Mouse (Mus musculus) hindbrain, embryonic 14.5 days (tissue): ENCODE data around the gene Clasp1. TPM values are rescaled to one million over a fixed set of nuclear protein-coding genes. Genes with fewer than 3 reads are reported as not detected.

ENCODE experiments used
- ATAC-seq: fragments of 200-750 bp; cut with Nextera tagmentation; 2 replicates; pipeline ENCODE4 v1.8.0; 2017; ENCODE audit warnings: moderate number of reproducible peaks, mild to moderate bottlenecking, moderate TSS enrichment, moderate library complexity; ENCODE audit not compliant: low FRiP score
- DNase-seq: peaks from one replicate; pipeline ENCODE4 v3.0.0-alpha.2; 2015; ENCODE audit warnings: low spot score
- H3K27ac ChIP-seq: fragments of 300-500 bp; sonication (generic); 2 replicates; pipeline ENCODE4 v1.5.1; 2014; ENCODE audit warnings: mild to moderate bottlenecking, moderate library complexity
- H3K27me3 ChIP-seq: fragments of 300-500 bp; sonication (generic); 2 replicates; pipeline ENCODE4 v1.6.1; 2014; ENCODE audit warnings: mild to moderate bottlenecking, low read length, mixed read lengths; ENCODE audit not compliant: control insufficient read depth, insufficient read depth
- H3K36me3 ChIP-seq: fragments of 300-500 bp; sonication (generic); replicated peaks from 2 replicates; pipeline ENCODE4 v1.6.1; 2014; ENCODE audit not compliant: control insufficient read depth, insufficient read depth
- H3K4me1 ChIP-seq: fragments of 300-500 bp; sonication (generic); replicated peaks from 2 replicates; pipeline ENCODE4 v1.6.1; 2014; ENCODE audit warnings: antibody characterized with exemption, low read length, mixed read lengths; ENCODE audit not compliant: control insufficient read depth, insufficient read depth
- H3K4me2 ChIP-seq: fragments of 300-500 bp; sonication (generic); replicated peaks from 2 replicates; pipeline ENCODE4 v1.6.1; 2014; ENCODE audit warnings: mild to moderate bottlenecking, moderate library complexity
- H3K4me3 ChIP-seq: fragments of 300-500 bp; sonication (generic); replicated peaks from 2 replicates; pipeline ENCODE4 v1.5.1; 2014; ENCODE audit warnings: mild to moderate bottlenecking, low read length
- H3K9ac ChIP-seq: fragments of 300-500 bp; sonication (generic); 2 replicates; pipeline ENCODE4 v1.6.1; 2014
- H3K9me3 ChIP-seq: fragments of 300-500 bp; sonication (generic); 2 replicates; pipeline ENCODE4 v1.6.1; 2016; ENCODE audit warnings: low read length; ENCODE audit not compliant: control insufficient read depth
- WGBS: fragments of 180-500 bp; shearing (Covaris S2); extraction: QIAGEN DNeasy Blood & Tissue Kit; methylation state at CpG from one replicate; pipeline ENCODE4 v1.1.7; 2014; 5-methylcytosine and 5-hydroxymethylcytosine counted together
- polyA plus RNA-seq: library from polyadenylated mRNA; unstranded; fragments of >200 nt; fragmentation: Nextera tagmentation; extraction: Ambion mirVana; gene quantifications from 2 replicates; pipeline ENCODE4 v1.2.1, GENCODE M21; 2014

Clasp1 gene
- polyA plus RNA-seq, 1 experiment from 2014 or later, result 130 TPM

GRCm38 (mm10) chr1:118559716-118560115 lies 170.9 kb downstream of the Clasp1 start:
- no peak overlapping the region for H3K27ac ChIP-seq
- H3K9ac ChIP-seq, result no peak overlapping the region
- H3K4me1 ChIP-seq, result no peaks in the 10 kb centered on the region
- ATAC-seq, result no peak
- no peaks in the 10 kb centered on the region for H3K9me3 ChIP-seq
- H3K27me3 ChIP-seq, result no peaks in the 10 kb centered on the region
- no peak overlapping the region for H3K4me3 ChIP-seq
- WGBS, result 90% methylated on average over 2 of the region's 2 CpGs
- no peak overlapping the region for H3K4me2 ChIP-seq
- H3K36me3 ChIP-seq, result peaks cover 89% of the 10 kb centered on the region
- DNase-seq, result no peak

DNA sequence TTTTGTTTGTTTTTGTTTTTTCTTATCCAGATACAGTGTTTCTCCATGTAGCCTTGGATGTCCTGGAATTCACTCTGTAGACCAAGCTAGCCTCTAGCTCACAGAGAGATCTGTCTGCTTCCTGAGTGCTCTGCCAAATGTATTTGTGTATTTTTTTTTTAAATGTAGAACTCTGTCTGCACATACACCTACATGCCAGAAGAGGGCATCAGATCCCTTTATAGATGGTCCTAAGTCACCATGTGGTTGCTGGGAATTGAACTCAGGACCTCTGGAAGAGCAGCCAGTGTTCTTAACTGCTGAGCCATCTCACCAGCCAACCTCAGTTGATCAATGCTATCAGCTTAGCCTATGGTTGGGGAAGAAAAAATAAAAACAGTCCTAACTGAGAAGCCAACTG lies 175.7 kb downstream of the Clasp1 start:
- Histone ChIP-seq H3K4me1 (no peaks in the 10 kb centered on the region), H3K27me3 (no peaks in the 10 kb centered on the region), H3K27ac (no peak overlapping the region), H3K4me2 (no peak overlapping the region), H3K36me3 (peaks cover 96% of the 10 kb centered on the region), H3K4me3 (no peak overlapping the region), H3K9ac (no peak overlapping the region), H3K9me3 (no peaks in the 10 kb centered on the region)
- no peak for ATAC-seq
- DNase-seq, result no peak

DNA sequence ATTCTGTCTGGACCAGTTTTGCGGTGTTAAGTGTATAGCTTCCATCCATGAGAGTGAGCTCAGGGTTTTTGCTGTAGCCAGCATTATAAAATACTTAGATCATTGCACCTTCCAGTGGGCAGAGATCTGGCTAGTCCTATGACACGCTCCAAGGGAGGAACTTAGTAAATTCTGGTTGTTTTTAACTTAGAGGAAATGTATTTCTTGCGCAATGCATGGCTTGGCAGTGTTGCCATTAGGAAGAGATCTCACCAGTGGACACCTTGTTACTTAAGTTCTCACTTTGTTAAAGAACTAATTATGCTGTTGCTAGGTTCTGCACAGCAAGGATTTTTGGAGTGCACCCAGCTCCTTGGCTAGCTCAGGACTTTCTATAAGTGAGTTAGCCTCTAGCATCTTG lies 178.8 kb downstream of the Clasp1 start:
- DNase-seq (no peak), ATAC-seq (no peak)
- Histone ChIP-seq H3K36me3 (peaks cover 97% of the 10 kb centered on the region), H3K9ac (no peak overlapping the region), H3K4me3 (no peak overlapping the region), H3K4me1 (no peaks in the 10 kb centered on the region), H3K4me2 (no peak overlapping the region), H3K27me3 (no peaks in the 10 kb centered on the region), H3K9me3 (no peaks in the 10 kb centered on the region), H3K27ac (no peak overlapping the region)
- 97% methylated on average over 3 of the region's 3 CpGs for WGBS

GRCm38 (mm10) chr1:118580174-118580702 lies 191.4 kb downstream of the Clasp1 start:
- no peaks in the 10 kb centered on the region for H3K9me3 ChIP-seq
- H3K27ac ChIP-seq, result no peak overlapping the region
- no peak overlapping the region for H3K9ac ChIP-seq
- no peak overlapping the region for H3K4me3 ChIP-seq
- peaks cover 63% of the 10 kb centered on the region for H3K36me3 ChIP-seq
- no peaks in the 10 kb centered on the region for H3K27me3 ChIP-seq
- DNase-seq (no peak), ATAC-seq (no peak)
- no peaks in the 10 kb centered on the region for H3K4me1 ChIP-seq
- WGBS, result 95% methylated on average over 2 of the region's 2 CpGs
- H3K4me2 ChIP-seq, result no peak overlapping the region

DNA sequence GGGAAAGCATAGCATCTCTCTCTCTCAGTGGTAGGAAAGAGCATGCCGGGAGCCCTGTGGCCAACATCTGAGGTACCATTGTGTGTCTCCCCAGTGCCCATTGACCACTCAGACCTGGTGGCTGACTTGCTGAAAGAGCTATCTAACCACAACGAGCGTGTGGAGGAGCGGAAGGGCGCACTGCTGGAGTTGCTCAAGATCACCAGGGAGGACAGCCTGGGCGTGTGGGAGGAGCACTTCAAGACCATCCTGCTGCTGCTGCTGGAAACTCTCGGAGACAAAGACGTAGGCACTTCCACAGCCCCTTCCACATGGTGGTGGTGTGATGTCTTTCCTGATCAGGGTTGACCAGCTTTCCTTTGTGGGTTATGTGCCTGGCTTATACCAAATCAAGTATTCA lies 192.3 kb downstream of the Clasp1 start:
- H3K4me2 ChIP-seq, result no peak overlapping the region
- DNase-seq (no peak), ATAC-seq (no peak)
- H3K36me3 ChIP-seq, result peaks cover 53% of the 10 kb centered on the region
- H3K9me3 ChIP-seq, result no peaks in the 10 kb centered on the region
- WGBS, result 97% methylated on average over 8 of the region's 8 CpGs
- no peak overlapping the region for H3K9ac ChIP-seq
- no peak overlapping the region for H3K27ac ChIP-seq
- H3K27me3 ChIP-seq, result no peaks in the 10 kb centered on the region
- no peaks in the 10 kb centered on the region for H3K4me1 ChIP-seq
- H3K4me3 ChIP-seq, result no peak overlapping the region

- Histone ChIP-seq H3K9me3 (no peaks in the 10 kb centered on the region), H3K27me3 (no peaks in the 10 kb centered on the region), H3K4me2 (no peak overlapping the region), H3K9ac (no peak overlapping the region), H3K4me1 (no peaks in the 10 kb centered on the region), H3K4me3 (no peak overlapping the region), H3K36me3 (peaks cover 53% of the 10 kb centered on the region), H3K27ac (no peak overlapping the region)
- ATAC-seq (no peak), DNase-seq (no peak)
- 79% methylated on average over 5 of the region's 5 CpGs for WGBS
These were observed 200.9 kb downstream of the Clasp1 start for GRCm38 (mm10) chr1:118589721-118590120.

DNA sequence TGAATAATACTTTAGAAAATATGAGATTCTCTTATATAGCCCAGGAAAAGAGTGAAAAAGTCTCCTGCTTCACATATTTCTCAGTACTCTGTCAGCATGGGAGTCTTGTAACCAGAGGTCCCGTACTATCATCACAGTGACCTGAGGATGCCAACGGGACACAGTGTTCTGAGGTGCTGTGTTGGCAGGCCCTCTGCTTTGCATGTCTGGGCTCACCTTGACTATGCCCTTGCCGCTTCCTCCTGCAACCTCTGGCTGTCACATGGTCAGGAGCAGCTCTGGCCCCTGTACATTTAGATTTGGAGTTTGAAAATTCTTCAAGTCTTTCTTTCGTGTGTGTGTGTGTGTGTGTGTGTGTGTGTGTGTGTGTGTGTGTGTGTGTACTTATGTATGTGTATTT lies 204.1 kb downstream of the Clasp1 start:
- DNase-seq, result no peak
- no peak for ATAC-seq
- Histone ChIP-seq H3K9ac (no peak overlapping the region), H3K9me3 (no peaks in the 10 kb centered on the region), H3K27me3 (no peaks in the 10 kb centered on the region), H3K4me2 (no peak overlapping the region), H3K4me1 (no peaks in the 10 kb centered on the region), H3K36me3 (peaks cover 83% of the 10 kb centered on the region), H3K4me3 (no peak overlapping the region), H3K27ac (no peak overlapping the region)
- 93% methylated on average over 4 of the region's 4 CpGs for WGBS

GRCm38 (mm10) chr1:118595395-118595794 lies 206.5 kb downstream of the Clasp1 start:
- Histone ChIP-seq H3K9me3 (no peaks in the 10 kb centered on the region), H3K27me3 (no peaks in the 10 kb centered on the region), H3K4me3 (no peak overlapping the region), H3K4me2 (no peak overlapping the region), H3K4me1 (no peaks in the 10 kb centered on the region), H3K36me3 (peaks cover 92% of the 10 kb centered on the region), H3K9ac (no peak overlapping the region), H3K27ac (no peak overlapping the region)
- no peak for ATAC-seq
- WGBS, result 90% methylated on average over 2 of the region's 2 CpGs
- DNase-seq, result no peak

DNA sequence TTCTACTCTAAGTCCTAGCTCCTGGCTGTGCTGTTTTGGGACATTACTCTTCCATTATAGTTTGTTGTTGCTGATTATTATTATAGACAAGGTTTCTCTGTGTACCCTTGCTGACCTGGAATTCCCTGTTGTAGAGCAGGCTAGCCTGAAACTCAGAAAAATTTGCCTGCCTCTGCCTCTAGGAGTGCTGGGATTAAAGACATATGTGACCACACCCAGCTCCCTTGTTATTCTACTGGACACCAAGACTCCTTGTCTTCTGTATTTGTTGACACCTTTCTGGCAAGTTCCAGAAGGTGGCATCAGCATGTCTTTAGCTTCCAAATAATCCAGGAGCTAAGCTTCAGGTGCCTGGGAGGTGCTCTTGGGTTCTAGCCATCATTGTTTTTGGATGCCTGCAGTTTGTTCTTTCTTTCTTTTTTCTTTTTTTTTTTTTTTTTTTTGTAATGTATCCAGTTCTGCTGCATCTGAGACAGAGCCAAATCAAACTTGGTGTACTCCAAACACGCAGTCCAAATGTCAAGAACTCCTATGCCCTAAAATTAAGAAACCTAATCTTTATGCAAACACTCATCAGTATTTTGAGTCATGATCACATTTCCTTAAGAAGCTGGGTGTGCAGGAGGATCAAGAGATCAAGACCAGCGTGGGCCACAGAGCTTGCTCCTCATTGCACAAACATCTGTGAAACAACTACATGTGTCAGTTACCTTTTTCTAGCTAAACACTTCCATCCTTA lies 208.8 kb downstream of the Clasp1 start:
- no peak overlapping the region for H3K27ac ChIP-seq
- 92% methylated on average over 2 of the region's 2 CpGs for WGBS
- H3K9me3 ChIP-seq, result no peaks in the 10 kb centered on the region
- peaks cover 96% of the 10 kb centered on the region for H3K36me3 ChIP-seq
- no peak for DNase-seq
- H3K27me3 ChIP-seq, result no peaks in the 10 kb centered on the region
- H3K4me1 ChIP-seq, result no peaks in the 10 kb centered on the region
- no peak overlapping the region for H3K4me2 ChIP-seq
- no peak overlapping the region for H3K9ac ChIP-seq
- no peak overlapping the region for H3K4me3 ChIP-seq
- ATAC-seq, result no peak

DNA sequence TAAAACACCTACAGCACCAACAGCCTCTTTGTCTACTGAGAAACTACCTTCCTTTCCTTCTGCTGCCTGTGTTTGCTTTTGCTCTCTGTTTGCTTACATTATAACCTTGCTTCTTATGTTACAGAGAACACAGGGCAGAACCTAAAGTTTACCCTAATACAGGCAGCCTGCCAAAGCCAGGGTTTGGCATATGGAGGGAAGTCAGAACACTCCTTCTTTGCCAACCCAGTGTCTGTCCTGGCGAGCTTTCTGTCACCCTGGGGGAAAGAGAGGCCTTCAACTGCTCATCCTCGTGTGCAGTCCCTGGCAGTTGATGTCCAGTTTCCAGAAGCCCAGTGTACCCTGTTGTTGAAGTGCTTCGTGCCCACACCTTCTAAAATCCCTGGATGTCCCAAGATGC lies 209.5 kb downstream of the Clasp1 start:
- Histone ChIP-seq H3K4me1 (no peaks in the 10 kb centered on the region), H3K9ac (no peak overlapping the region), H3K9me3 (no peaks in the 10 kb centered on the region), H3K27ac (no peak overlapping the region), H3K36me3 (peaks cover 97% of the 10 kb centered on the region), H3K4me2 (no peak overlapping the region), H3K27me3 (no peaks in the 10 kb centered on the region), H3K4me3 (no peak overlapping the region)
- no peak for ATAC-seq
- WGBS, result 86% methylated on average over 3 of the region's 3 CpGs
- DNase-seq, result no peak
